Mouse (Mus musculus) left cerebral cortex, postnatal 36 days (tissue): Measurements from ENCODE around the gene Ap1s1. TPM values are rescaled to one million over a fixed set of nuclear protein-coding genes. Genes with fewer than 3 reads are reported as not detected.
A peak's percentile ranks its signal among the peaks of the same experiment; 100 is the strongest.

ENCODE experiments used
- DNase-seq, 2 experiments: peaks; one replicate each; pipeline ENCODE4 v3.0.0; 2021 to 2022; ENCODE audit warnings: low spot score in 2 of 2, mixed read lengths in 1 of 2
- intact Hi-C: fragments of 180-260 bp; cut with DNase I; formaldehyde crosslinking; loops from one replicate; pipeline ENCODE4 v1.15.1; 2025
- total RNA-seq, 2 experiments: library from RNA; stranded (reverse); gene quantifications; 2 replicates each; pipeline ENCODE4 v1.2.3; 2021

Gene Ap1s1
- total RNA-seq, 2 experiments from 2014 or later, result 315 to 338 TPM

DNA sequence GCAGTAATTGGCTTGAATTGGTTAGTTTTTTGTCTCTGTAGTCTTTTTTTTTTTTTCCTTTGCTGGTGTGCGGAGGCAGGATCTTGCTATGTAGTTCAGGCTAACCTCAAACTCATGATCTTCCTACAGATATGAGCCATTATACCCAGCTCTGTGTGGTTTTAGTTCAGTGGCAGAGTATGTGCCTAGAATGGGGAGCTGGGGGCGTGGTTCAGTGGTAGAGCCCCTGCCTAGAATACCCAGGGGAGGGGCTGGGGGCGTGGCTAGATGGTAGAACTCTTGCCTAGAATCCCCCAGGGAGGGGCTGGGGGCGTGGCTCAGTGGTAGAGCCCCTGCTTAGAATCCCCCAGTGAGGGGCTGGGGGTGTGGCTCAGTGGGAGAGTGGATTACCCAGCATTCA, 22.8 kb upstream of the Ap1s1 start:
- intact Hi-C loops, result no loop called here
- DNase-seq, result no peak

DNA sequence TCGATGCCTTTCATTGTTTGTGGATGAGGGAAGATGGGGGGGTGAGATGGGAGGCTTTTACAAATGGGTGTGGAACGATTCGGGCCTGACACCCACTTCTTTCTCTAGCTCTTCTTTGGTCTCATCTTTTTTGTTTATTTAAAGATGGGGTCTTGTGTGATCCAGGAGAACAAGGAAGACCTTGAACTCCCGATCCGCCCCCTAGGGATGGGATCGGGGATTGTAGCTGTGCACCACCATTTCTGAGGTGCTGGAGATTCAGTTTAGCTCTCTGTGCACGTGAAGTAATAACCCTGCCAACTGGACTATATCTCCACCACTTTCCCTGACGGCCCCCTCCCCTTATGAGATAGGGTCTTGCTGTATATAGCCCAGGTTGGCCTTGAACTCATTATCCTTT, 20.0 kb upstream of the Ap1s1 start:
- DNase-seq, result no peak
- intact Hi-C loops, result no loop called here

DNA sequence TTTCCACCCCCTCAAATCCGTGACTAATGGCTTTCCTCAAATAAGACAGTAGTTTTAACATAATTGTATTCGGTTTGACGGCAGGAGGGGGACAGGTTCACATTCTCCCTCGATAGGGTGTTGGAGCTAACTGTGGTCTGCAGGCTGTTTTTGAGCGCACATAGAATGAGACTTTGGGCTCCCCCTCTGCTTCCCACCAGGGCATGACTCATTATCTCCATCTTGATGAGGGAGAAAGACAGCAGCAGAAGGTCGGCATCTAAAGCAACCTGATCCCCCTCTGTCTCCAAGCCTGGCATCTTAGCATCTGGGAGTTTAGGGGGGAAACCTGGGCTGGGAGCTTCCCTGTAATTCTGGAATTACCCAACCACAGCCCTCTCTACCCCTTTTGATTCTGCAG, 19.5 kb upstream of the Ap1s1 start:
- intact Hi-C loops, result no loop called here
- DNase-seq, result no peak

DNA sequence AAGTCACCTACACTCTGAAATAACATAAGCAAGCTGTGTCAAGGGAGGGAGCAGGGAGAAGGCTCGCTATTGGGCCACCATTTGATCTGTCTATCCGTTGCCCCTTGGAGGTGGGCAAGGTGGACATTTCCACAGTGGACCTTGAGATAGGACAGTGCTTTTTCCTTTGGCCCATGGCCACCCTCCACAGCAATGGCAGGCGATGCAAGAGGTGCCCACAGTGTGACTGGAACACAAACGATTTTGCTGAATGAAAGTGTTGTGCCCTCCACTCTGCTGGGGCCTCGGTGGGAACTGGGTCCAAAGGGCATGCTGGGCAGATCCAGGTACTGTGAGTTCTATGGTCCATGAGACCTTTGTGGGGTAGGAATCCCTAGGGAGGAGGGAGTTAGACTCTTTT, 16.7 kb upstream of the Ap1s1 start:
- intact Hi-C loops, result no loop called here
- no peak for DNase-seq

DNA sequence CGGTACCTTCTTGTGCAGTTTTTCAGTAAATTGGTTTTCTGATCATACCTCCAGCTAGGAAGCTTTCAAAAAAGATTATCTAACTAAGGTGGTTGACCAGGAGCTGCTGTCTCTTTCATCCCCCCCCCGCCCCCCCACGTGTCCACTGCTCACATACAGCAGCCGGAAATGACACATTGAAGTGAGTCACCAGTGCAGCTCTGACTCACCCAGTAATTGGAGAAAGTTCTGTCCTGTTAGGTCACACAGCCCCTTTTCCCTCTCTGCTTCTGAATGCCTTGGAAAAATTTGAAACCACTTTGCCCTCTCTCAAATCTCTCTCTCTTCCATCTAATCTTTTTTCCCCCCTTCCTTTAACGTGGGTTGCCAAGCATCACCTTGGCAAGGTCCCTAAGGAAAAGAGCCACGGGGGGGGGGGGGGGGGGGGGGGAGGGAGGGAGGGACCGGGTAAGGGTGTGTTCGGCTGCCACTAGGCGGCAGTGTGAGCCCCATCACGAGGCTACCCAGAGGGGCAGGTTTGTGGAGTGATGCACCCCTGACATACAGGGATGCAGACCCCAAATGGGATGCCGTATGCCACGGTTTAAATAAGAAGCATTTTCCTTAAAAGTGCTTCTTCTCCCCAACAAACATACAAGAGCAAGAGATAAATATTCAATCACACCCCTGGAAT, 16.0 kb upstream of the Ap1s1 start:
- intact Hi-C loops, result loop anchor here (2.0 kb wide), 1 partner anchor 45 kb away; no protein-coding TSS in a partner anchor
- DNase-seq, result peak in 1 of 2 experiments; percentile 42

DNA sequence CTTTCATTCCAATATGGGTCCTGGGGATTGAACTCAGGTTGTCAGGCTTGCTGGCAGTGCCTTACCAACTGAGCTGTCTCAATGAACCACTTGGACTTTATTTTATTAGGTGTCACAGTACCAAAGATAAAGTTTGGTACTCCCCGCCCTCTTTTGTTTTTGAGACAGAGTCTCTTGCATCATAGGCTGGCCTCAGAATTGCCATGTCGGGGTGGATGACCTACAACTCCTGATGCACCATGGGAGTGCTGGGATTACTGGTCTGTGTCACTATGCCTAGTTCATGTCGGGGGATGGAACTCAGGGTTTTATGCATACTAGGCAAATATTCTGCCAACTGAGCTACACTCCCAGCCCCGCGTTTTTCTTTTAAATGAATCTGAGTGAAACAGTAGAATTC, 8.9 kb upstream of the Ap1s1 start:
- intact Hi-C loops, result no loop called here

DNA sequence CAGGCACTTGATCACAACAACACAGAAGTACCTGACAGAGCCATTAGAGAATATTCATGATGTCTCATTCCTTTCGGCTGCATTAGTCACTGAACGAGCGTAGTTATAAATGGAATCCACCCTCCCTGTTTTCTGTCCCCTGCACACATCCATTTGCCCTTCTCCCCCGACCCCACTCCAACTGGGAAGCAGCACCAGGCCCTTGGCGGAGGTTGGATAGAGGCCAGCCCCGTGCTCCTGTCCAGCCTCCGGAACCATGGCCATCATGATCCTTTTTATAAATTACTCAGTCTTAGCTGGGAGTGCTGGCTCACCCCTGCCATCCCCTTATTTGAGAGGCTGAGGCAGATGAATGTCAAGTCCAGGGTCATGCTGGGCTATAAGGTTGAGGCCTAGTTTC, 8.4 kb upstream of the Ap1s1 start:
- intact Hi-C loops, result no loop called here
- DNase-seq, result no peak

More for the DNA sequence above, 8.9 kb upstream of the Ap1s1 start:
- DNase-seq, result no peak

DNA sequence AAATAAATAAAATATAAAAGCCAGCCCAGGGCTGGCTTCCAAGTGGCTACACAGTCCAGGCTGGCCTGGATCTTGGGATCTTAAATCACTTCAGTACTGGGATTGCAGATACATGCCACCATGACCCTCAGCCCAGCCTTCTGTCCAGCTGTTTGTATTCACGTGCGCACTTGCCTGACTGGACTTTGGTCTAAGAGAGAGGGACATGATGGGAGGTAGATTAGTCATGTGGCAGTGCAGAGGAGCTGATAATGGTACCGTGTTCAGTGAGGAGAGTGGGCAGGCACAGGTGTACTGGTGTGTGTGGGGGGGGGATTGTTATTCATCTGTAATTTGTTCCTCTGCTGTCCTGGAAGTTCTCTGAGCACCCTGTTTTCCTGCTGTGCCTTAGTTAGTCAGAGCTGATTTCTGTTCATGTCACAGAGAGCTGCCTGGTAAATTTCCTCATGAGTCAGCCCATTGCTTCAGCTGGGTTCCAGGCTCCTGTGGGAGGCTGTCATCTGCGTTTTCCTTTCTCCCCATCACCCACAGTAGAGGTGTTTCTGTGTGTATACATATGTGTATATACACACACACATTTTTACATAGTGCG, 6.1 kb upstream of the Ap1s1 start:
- intact Hi-C loops, result no loop called here
- peak; percentile 47 to 61 for DNase-seq

DNA sequence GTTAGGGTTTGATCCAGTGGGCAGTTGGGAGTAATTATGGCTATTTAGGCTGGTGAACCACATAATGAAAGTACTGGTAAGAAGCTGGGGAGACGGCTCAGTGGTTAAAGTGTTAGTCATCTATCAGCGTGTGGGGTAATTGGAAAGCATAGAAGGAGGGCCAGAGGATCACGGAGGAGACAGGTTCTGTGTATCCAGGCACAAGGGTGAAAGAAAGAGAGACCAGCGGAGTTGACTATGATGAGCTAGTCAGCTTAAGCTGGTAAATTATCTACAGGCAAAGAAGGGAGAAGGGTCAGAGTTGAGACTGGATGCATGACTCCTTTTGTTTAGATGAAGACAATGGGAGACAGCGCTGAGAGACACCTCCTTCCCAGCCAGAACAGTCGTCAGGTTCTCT, 5.2 kb upstream of the Ap1s1 start:
- DNase-seq, result no peak
- intact Hi-C loops, result no loop called here

DNA sequence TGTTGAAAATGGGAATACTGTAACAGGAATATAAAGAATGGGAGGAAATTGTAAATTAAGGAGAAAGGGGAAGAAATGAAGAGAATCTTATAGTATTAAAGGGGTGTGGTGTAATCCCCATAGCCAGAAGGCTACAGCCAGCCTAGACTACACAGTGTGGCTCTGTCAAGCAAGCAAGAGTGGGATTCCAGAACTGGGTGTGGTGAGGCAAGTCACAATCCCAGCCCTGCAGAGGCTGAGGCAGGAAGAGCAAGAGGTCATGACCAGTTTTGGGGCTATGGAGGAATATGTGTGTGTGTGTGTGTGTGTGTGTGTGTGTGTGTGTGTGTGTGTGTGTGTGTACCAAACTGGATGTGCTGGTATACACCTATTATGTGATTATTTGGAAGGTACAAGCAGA, 1.1 kb upstream of the Ap1s1 start:
- DNase-seq, result no peak
- intact Hi-C loops, result loop anchor here (2.0 kb wide), 1 partner anchor 16 kb away; no protein-coding TSS in a partner anchor

DNA sequence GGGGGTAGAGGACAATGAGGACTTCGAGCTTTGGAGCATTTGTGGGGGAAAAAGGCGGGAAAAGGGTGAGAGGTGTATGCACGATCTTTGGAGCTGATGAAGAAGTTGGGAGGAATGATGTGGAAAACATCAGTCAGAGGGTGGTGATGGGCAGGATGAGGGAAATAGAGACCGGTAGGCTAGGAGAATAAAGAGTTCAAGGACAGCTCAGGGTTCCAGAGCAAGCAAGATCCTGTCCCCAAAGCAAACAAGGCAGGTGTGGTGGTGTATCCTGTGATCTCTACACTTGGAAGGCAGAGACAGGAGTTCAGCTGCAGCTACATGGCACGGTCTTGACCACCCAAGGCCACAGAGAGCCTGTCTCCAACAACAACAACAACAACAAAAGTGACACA, 386 bp upstream of the Ap1s1 start:
- intact Hi-C loops, result loop anchor here (2.0 kb wide), 1 partner anchor 16 kb away; no protein-coding TSS in a partner anchor
- DNase-seq, result no peak

DNA sequence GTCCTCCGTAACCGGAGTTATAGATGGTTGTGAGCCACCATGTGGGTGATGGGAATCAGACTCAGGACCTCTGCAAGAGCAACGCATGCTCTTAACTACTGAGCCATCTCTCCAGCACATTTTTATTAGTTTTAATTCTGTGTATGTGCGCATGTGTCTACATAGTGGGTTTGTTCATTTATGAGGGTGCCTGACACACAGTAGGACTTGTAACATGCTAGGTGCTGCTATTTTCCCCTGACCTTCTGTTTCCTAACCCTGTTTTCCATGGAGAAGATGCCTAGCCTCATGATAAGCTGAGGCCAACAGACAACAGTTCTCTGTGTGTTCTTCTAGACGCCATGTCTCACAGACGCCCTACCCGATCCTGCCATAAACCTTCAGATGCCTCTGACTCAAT, 1.9 kb downstream of the Ap1s1 start:
- no peak for DNase-seq
- intact Hi-C loops, result no loop called here

DNA sequence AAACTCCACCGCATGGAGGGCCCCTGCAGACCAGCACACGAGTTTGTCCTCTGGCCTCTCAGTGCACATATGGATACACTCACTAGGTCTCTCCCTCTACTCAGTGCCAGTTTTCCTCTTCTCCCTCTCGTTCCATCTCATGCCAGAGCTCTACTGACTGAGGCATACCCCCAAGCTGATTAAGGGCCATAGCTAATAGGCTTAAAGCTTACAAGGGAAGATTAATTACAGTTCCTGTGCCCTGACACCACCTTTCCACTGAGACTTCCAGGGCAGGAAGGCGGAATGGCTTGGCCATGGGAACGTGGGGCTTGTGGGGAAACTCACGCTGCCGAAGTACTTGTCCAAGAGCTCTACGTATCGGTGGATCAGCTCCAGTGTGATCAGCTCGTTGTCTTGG, 4.5 kb downstream of the Ap1s1 start:
- intact Hi-C loops, result no loop called here
- DNase-seq, result no peak

DNA sequence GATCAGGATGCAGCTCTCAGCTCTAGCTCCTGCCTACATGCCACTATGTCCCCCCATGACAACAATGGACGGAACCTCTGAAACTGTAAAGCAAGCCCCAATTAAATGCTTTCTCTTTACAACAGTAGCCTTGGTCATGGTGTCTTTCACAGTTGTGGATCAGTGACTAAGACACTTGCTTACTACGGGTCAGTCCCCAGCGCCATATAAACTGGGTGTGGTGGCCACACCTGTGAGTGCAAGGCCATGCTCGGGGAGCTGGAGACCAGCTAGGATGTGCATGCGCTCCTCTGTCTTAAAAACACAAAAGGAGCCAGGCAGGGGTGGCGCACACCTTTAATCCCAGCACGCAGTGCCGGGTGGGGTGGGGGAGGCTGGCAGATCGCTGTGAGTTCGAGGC, 6.5 kb downstream of the Ap1s1 start:
- intact Hi-C loops, result no loop called here
- DNase-seq, result no peak

DNA sequence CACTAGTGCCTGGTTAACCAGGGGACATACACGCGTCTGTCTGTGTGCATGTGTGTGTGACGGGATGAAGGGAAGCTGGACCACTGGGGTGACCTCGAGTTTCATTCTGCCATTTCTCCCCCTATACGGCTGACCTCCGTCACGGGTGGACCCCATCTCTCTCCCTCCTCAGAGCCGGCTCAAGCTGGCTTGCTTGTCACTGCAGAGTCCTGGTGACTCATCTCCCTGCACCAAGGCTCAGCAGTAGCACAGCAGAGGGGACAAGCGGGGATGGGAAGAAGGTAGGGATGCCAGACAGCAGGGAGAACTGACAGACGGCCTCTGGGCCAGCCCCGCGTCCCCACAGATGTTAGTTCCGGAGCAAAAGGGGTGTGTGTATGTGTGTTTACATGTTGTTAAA, 9.7 kb downstream of the Ap1s1 start:
- DNase-seq, result peak; percentile 44 to 55
- intact Hi-C loops, result no loop called here

DNA sequence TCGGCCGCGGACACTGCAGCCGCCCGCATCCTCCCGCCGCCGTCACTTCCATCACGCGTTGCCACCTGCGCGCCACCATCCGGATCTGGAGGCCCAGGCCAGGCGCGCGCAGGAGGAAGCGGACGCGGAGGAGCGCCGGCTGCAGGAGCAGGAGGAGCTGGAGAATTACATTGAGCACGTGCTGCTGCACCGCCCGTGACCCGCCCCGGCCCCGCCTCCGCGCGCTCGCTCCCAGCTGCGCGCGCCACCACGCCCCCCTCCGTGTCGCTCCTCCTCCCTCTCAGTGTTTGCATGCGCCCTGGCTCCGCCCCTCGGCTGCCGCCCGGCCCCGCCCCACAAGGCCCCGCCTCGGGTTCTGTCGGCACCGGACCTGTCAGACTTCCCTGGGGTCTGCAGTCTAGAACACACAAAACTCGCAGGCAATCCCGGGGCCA, 13.3 kb downstream of the Ap1s1 start:
- intact Hi-C loops, result loop anchor here (5.0 kb wide), 1 partner anchor 260 kb away; the partner anchor contains the start of gene Ufsp1

DNA sequence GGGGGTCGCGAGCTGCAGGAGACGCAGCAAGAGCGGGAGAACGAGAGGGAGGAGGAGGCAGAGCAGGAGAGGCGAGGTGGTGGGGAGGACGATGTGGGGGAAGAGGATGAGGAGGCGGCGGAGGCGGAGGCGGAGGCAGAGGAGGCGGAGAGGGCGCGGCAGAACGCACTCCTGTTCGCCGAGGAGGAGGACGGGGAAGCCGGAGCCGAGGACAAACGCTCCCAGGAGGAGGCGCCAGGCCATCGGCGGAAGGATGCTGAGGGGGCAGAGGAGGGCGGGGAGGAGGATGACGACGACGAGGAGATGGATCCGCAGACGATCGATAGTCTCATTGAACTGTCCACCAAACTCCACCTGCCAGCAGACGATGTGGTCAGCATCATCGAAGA, 13.9 kb downstream of the Ap1s1 start:
- DNase-seq, result peak; percentile 71 to 78
- intact Hi-C loops, result loop anchor here (5.0 kb wide), 1 partner anchor 260 kb away; the partner anchor contains the start of gene Ufsp1

More for the DNA sequence above, 13.3 kb downstream of the Ap1s1 start:
- peak; percentile 85 to 88 for DNase-seq

DNA sequence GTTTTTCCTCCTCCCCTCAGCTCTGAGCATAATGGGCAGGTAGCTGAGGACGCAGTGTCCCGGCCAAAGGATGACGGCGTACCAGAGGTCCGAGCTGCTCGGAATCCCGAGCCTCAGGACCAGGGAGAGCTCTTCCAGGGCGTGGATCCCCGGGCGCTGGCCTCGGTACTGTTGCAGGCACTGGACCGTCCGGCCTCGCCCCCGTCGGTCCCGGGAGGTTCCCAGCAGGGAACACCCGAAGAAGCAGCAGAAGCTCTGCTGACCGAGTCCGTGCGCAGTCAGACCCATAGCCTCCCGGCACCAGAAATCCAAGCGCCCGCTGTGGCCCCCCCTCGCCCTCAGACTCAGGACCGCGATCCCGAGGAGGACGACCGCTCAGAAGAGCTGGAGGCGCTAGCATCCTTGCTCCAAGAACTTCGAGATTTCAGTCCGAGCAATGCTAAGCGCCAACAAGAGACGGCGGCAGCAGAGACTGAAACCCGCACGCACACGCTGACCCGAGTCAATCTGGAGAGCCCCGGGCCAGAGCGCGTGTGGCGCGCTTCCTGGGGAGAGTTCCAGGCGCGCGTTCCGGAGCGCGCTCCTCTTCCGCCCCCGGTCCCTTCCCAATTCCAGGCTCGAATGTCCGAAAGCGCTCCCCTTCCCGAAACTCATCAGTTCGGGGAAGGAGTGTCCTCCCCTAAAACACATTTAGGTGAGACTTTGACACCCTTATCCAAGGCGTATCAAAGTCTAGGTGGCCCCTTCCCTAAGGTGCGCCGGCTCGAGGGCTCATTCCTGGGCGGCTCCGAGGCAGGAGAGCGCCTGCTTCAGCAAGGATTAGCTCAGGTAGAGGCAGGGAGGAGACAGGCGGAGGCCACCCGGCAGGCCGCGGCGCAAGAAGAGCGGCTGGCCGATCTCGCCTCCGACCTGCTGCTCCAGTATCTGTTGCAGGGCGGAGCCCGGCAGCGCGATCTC, 14.6 kb downstream of the Ap1s1 start:
- intact Hi-C loops, result loop anchor here (2.0 to 5.0 kb wide), 3 partner anchors 15 to 261 kb away; partner anchors contain the start of genes Ap1s1 and Ufsp1
- DNase-seq, result peak in 1 of 2 experiments; percentile 45

DNA sequence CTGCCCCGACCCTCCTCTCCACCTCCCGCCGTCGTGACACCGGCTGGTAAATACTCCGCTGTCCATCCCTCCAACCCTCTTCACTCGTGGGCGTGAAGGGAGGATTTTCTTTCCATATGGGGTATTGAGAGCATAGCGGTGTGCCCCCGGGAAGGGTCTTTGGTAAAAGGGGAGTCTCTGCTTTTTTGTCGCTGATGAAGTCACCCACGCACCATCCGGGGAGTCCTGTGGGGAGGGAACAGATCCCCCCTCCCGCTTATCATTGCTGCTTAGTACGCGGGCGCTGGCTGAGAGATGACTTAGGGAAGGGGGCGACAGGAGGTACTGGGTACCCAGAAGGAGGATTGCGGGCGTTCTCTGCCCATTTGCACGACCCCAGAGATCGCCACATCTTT, 15.5 kb downstream of the Ap1s1 start:
- intact Hi-C loops, result loop anchor here (2.0 to 5.0 kb wide), 3 partner anchors 16 to 262 kb away; partner anchors contain the start of genes Ap1s1 and Ufsp1
- DNase-seq, result peak; percentile 61 to 73
